Mouse (Mus musculus) ovary, adult 10 weeks (tissue): ENCODE results near the gene 4930432K21Rik. TPM values are rescaled to one million over a fixed set of nuclear protein-coding genes. Genes with fewer than 3 reads are reported as not detected.

Experiments used
- polyA plus RNA-seq: library from polyadenylated mRNA; stranded (reverse); fragments of 350-450 nt; fragmentation: Illumina TruSeq; extraction: RNeasy Lipid Tissue Mini Kit (QIAGEN cat#74804); gene quantifications from one replicate; pipeline ENCODE4 v1.2.3, GENCODE M21; 2014

4930432K21Rik gene
- polyA plus RNA-seq = not detected

GRCm38 (mm10) chr8:84147769-84148530, at the start of gene 4930432K21Rik, which contains the start of gene Cc2d1a:
Gene 4930432K21Rik (plus strand): TSS chr8:84148025.
Gene Cc2d1a (minus strand): TSS chr8:84147936.

GRCm38 (mm10) chr8:84104697-84105609, 42.9 kb upstream of the 4930432K21Rik start, which contains the start of gene Dcaf15:
Gene Dcaf15 (minus strand): TSS chr8:84104768.

GRCm38 (mm10) chr8:84125656-84126055, 22.2 kb upstream of the 4930432K21Rik start, which contains the start of gene Podnl1:
Gene Podnl1 (plus strand): TSS chr8:84125989.

GRCm38 (mm10) chr8:84185117-84185516, 37.3 kb downstream of the 4930432K21Rik start, which contains the start of gene Nanos3:
Gene Nanos3 (minus strand): TSS chr8:84185217.

Other genes starting within 250 kb of the 4930432K21Rik start
- 6.3 TPM for gene Adgrl1, start 247.9 kb upstream of the 4930432K21Rik start, polyA plus RNA-seq
- not detected for gene Gm10644, start 192.8 kb upstream of the 4930432K21Rik start, polyA plus RNA-seq
- gene Asf1b, start 192.5 kb upstream of the 4930432K21Rik start, polyA plus RNA-seq = 7.4 TPM
- 19.8 TPM for gene Prkaca, start 175.0 kb upstream of the 4930432K21Rik start, polyA plus RNA-seq
- 2.7 TPM for gene Samd1, start 150.4 kb upstream of the 4930432K21Rik start, polyA plus RNA-seq
- not detected for gene 1700067K01Rik, start 146.5 kb upstream of the 4930432K21Rik start, polyA plus RNA-seq
- not detected for gene 2210011C24Rik, start 135.9 kb upstream of the 4930432K21Rik start, polyA plus RNA-seq
- 2.5 TPM for gene Palm3, start 126.6 kb upstream of the 4930432K21Rik start, polyA plus RNA-seq
- gene Il27ra, start 105.4 kb upstream of the 4930432K21Rik start, polyA plus RNA-seq = 0.14 TPM
- not detected for gene Rln3, start 103.0 kb upstream of the 4930432K21Rik start, polyA plus RNA-seq
- 3.0 TPM for gene Gm10643, start 82.9 kb upstream of the 4930432K21Rik start, polyA plus RNA-seq
- 0.68 TPM for gene Rfx1, start 81.2 kb upstream of the 4930432K21Rik start, polyA plus RNA-seq
- 2.8 TPM for gene Dcaf15, start 43.3 kb upstream of the 4930432K21Rik start, polyA plus RNA-seq
- gene Podnl1, start 22.0 kb upstream of the 4930432K21Rik start, polyA plus RNA-seq = 0.14 TPM
- 0.14 TPM for gene Cc2d1a, start 89 bp upstream of the 4930432K21Rik start, polyA plus RNA-seq
- not detected for gene Nanos3, start 37.2 kb downstream of the 4930432K21Rik start, polyA plus RNA-seq
- gene Zswim4, start 89.0 kb downstream of the 4930432K21Rik start, polyA plus RNA-seq = not detected
- gene D8Ertd738e, start 101.7 kb downstream of the 4930432K21Rik start, polyA plus RNA-seq = not detected
- gene Mri1, start 109.3 kb downstream of the 4930432K21Rik start, polyA plus RNA-seq = 3.2 TPM
- gene Ccdc130, start 122.4 kb downstream of the 4930432K21Rik start, polyA plus RNA-seq = 2.2 TPM
- 1.9 TPM for gene Cacna1a, start 240.4 kb downstream of the 4930432K21Rik start, polyA plus RNA-seq